Mouse (Mus musculus) liver, adult 2 months (tissue): Measurements from ENCODE around the gene Lrrc74b. TPM values are rescaled to one million over a fixed set of nuclear protein-coding genes. Genes with fewer than 3 reads are reported as not detected.

Experiments used
- DNase-seq: peaks from one replicate; pipeline ENCODE4 v3.0.0-alpha.2; 2011; ENCODE audit warnings: low read depth, low spot score; ENCODE audit errors: extremely low read depth
- H3K27ac ChIP-seq: fragments of 200-500 bp; replicated peaks from 2 replicates; pipeline ENCODE4 v1.5.1; 2012; ENCODE audit warnings: low read depth, mild to moderate bottlenecking, control low read depth, inconsistent platforms, low read length; ENCODE audit not compliant: insufficient read depth
- H3K27me3 ChIP-seq: fragments of 200-500 bp; 2 replicates; pipeline ENCODE4 v1.6.1; 2012; ENCODE audit warnings: mild to moderate bottlenecking, moderate library complexity, low read length, inconsistent platforms; ENCODE audit not compliant: control insufficient read depth, insufficient read depth
- H3K36me3 ChIP-seq: fragments of 200-500 bp; 2 replicates; pipeline ENCODE4 v1.6.1; 2012; ENCODE audit warnings: low read length, inconsistent platforms; ENCODE audit not compliant: control insufficient read depth, insufficient read depth
- H3K4me1 ChIP-seq: fragments of 200-500 bp; 2 replicates; pipeline ENCODE4 v1.6.1; 2011; ENCODE audit warnings: low read length; ENCODE audit not compliant: control insufficient read depth, insufficient read depth
- H3K4me3 ChIP-seq: fragments of 200-500 bp; 2 replicates; pipeline ENCODE4 v1.5.1; 2011; ENCODE audit warnings: low read depth, mild to moderate bottlenecking, control low read depth, low read length, moderate library complexity; ENCODE audit not compliant: insufficient read depth
- H3K79me2 ChIP-seq: fragments of 200-500 bp; 2 replicates; pipeline ENCODE4 v1.6.1; 2012; ENCODE audit warnings: inconsistent platforms, mild to moderate bottlenecking, low read length, moderate library complexity; ENCODE audit not compliant: control insufficient read depth, insufficient read depth
- H3K9ac ChIP-seq: fragments of 200-500 bp; 2 replicates; pipeline ENCODE4 v1.6.1; 2012; ENCODE audit warnings: low read depth, mild to moderate bottlenecking, control low read depth, inconsistent platforms, low read length
- CTCF ChIP-seq: fragments of 200-500 bp; IDR thresholded peaks from 2 replicates; pipeline ENCODE4 v1.5.1; 2011; ENCODE audit warnings: low read depth, low read length, control low read depth
- POLR2A ChIP-seq: fragments of 200-500 bp; IDR thresholded peaks from 2 replicates; pipeline ENCODE4 v1.6.1; 2011; ENCODE audit warnings: low read length, control low read depth; ENCODE audit not compliant: insufficient read depth; ENCODE audit errors: extremely low read depth
- WGBS: fragments of 180-500 bp; shearing (Covaris S2); methylation state at CpG from one replicate; pipeline ENCODE4 v1.1.7; 2018; 5-methylcytosine and 5-hydroxymethylcytosine counted together
- polyA plus RNA-seq: library from polyadenylated mRNA; depleted of rRNA; stranded (reverse); fragments of >200 nt; gene quantifications from 2 replicates; pipeline ENCODE4 v1.2.3, GENCODE M21; 2012
- total RNA-seq: library from RNA; depleted of rRNA; stranded (reverse); fragments of >200 nt; gene quantifications from 2 replicates; pipeline ENCODE4 v1.2.3, GENCODE M21; 2014

Lrrc74b gene
- total and polyA plus RNA-seq, 2 experiments, result not detected

DNA sequence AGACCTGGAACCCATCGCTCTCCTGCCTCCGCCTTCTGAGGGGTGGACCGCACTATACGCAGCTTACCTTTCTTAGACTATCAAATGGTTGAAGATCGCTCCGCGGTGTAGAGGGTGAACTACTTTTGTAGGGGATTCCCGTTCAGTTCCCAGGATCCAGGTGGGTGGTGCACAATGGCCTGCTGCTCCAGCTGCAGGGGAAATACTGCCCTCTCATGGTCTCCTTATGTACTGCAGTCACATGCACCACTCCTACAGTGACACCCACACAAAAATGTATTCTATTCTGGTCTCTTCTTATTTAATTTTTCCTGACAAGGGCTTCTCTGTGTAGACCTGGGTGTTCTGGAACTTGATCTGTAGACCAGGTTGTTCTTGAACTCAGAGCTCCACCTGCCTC lies 22.0 kb upstream of the Lrrc74b start, which contains the start of gene Slc7a4:
Slc7a4 (minus strand) TSS at position 151 of the 400 bp plus-strand sequence.
- no peak within 1 kb of the TSS for H3K4me3 ChIP-seq
- H3K9ac ChIP-seq, result no peak within 1 kb of the TSS
- H3K36me3 ChIP-seq, result no peaks in the 10 kb centered on the region
- WGBS, result 39% methylated on average over 8 of the region's 8 CpGs
- DNase-seq, result peak; percentile 18
- no peaks in the 10 kb centered on the region for H3K79me2 ChIP-seq
- no peaks in the 10 kb centered on the region for H3K27me3 ChIP-seq
- TF ChIP-seq CTCF, result peak; percentile 81
- TF ChIP-seq POLR2A, result no peak
- no peak within 1 kb of the TSS for H3K27ac ChIP-seq
- H3K4me1 ChIP-seq, result no peaks in the 10 kb centered on the region

DNA sequence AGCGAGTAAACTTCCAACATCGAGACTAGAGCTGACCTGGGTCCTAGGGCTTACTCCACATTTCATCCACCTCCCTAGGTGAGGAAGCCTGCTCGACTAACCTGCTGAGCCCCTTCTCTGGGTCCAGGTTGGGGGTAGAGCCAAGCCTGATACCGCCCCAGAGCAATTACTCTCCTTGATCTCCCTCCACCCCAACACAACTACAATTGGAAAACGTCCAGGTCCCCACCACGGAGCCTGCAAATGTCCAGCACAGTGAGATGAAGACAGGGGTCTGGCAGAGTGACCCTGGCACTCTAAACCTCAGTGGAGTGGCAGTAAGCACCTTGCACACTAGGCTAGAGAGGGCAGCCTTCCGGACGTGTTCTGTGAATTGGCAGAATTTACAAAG lies 15.8 kb upstream of the Lrrc74b start:
- no peak for TF ChIP-seq CTCF
- no peak for TF ChIP-seq POLR2A
- Histone ChIP-seq H3K27me3 (no peaks in the 10 kb centered on the region), H3K79me2 (no peaks in the 10 kb centered on the region), H3K4me1 (peaks cover 3% of the 10 kb centered on the region; the same call in 1 of the 2 replicates), H3K9ac (no peak overlapping the region), H3K36me3 (no peaks in the 10 kb centered on the region), H3K27ac (no peak overlapping the region), H3K4me3 (peak overlapping the region; percentile 67; the same call in 1 of the 2 replicates)
- WGBS, result 30% methylated on average over 8 of the region's 8 CpGs
- DNase-seq, result no peak

DNA sequence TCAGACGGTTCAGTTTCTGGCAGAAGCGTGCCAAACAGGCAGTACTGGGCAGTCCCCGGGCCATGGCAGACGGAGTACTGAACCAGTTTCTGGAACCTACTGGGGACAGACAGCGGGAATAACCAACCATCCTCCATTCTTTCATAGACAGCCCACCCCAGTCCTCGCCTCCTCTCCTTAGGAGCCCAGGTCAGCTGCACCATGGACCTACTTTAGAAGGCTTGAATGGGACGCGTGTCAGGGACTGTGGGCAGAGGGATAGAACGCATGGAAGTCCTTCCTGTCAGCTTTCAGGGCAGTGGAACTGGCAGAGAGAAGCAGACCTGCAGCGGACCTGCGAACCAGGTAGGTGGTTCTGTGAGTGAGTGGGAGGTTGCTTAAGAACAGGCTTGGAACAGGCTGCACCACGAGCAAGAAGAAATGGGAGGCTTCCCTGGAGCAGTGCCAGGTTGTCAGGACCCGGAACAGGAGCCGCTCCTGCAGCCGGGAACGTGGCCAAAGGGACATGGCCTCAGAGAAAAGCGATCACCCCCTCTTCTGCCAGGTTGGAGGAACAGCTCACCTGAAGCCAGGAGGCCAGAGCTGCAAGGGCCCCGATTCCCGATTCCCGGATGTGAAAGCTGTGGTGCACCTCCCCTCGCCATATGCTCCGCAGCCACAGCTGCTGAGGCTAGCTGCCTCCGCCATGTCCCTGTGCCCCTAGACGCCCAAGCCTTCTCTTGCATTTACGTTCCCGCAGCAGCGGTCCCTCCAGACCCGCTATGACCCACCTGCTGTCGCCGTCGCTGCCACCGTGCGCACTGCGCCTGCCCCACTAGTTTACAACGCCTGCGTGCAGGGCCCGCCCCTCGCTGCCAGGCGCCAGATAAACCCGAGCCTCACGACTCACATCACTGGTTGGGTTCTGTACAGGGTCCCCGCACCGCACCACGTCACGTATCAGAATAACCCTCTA lies 15.1 kb upstream of the Lrrc74b start:
- Histone ChIP-seq H3K9ac (peak overlapping the region; percentile 51), H3K27ac (no peak overlapping the region), H3K4me1 (peaks cover 3% of the 10 kb centered on the region; the same call in 1 of the 2 replicates), H3K4me3 (peak overlapping the region; percentile 67), H3K36me3 (no peaks in the 10 kb centered on the region), H3K27me3 (no peaks in the 10 kb centered on the region), H3K79me2 (no peaks in the 10 kb centered on the region)
- DNase-seq, result peak; percentile 35
- 14% methylated on average over 45 of the region's 45 CpGs for WGBS
- TF ChIP-seq CTCF, result no peak

DNA sequence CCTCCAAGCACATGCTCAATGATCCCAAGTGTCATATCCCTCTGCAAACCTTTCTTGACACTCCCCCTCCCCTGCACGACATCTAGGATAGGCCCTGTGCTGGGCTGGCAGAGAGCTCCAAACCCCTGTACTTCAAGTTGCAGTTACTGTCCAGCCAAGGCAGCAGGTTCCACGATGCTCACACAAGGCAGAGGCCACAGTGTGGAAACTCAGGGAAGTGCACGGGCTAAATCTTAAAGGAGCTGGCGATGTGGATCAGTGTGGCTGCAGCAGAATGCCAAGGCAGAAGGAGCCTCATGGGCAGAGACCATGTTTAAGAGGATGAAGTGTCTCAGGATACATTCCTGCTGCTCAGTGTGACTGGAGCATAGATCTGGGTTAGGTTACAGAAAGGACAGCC lies 5.1 kb upstream of the Lrrc74b start:
- no peak for TF ChIP-seq POLR2A
- no peak for TF ChIP-seq CTCF
- H3K4me1 ChIP-seq, result no peaks in the 10 kb centered on the region
- H3K27me3 ChIP-seq, result no peaks in the 10 kb centered on the region
- H3K79me2 ChIP-seq, result no peaks in the 10 kb centered on the region
- H3K4me3 ChIP-seq, result no peak overlapping the region
- H3K27ac ChIP-seq, result no peak overlapping the region
- H3K9ac ChIP-seq, result no peak overlapping the region
- no peaks in the 10 kb centered on the region for H3K36me3 ChIP-seq
- no peak for DNase-seq
- 41% methylated on average over 4 of the region's 4 CpGs for WGBS

DNA sequence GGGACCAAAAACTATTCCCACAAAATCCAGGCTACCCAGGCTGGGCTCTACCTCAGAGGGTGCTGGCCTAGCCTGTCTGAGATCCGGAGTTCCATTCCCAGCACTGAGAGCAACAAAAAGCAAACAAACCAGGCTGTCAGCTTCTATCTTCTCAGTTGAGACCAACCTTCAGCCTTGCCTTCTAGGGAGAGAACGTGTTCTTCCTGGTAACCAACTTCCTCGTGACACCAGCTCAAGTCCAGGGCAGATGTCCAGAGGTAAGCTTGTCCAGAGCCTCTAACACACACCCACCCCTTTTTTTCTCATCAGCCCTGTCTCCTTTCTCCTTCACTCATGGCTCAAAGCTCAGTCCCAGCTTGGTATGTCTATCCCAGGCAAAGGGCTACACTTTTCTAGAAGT lies 3.7 kb upstream of the Lrrc74b start:
- Histone ChIP-seq H3K36me3 (no peaks in the 10 kb centered on the region), H3K9ac (no peak overlapping the region), H3K79me2 (no peaks in the 10 kb centered on the region), H3K27ac (no peak overlapping the region), H3K4me3 (no peak overlapping the region), H3K27me3 (no peaks in the 10 kb centered on the region), H3K4me1 (no peaks in the 10 kb centered on the region)
- no peak for DNase-seq
- WGBS, result 38% methylated on average over 3 of the region's 3 CpGs
- TF ChIP-seq POLR2A (no peak), CTCF (no peak)

DNA sequence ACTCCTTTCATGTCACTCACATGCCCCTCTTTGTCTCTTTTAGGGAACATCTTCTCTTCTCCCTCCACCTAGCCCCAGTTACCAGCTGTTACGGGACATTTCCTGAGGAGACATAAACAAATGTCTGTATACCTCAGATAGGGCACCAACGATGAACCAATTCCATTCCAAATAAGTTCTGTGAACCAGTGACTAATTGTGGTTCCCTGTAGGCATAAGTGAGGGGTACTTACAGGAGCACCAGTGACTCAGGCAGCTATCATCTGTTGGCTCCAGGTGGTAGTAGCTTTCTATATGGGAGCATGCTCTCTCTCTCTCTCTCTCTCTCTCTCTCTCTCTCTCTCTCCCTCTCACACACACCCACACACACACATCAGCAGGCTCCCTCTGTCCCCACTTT lies 3.2 kb upstream of the Lrrc74b start:
- no peaks in the 10 kb centered on the region for H3K27me3 ChIP-seq
- H3K4me3 ChIP-seq, result no peak overlapping the region
- no peaks in the 10 kb centered on the region for H3K79me2 ChIP-seq
- no peak overlapping the region for H3K9ac ChIP-seq
- no peaks in the 10 kb centered on the region for H3K4me1 ChIP-seq
- no peak for TF ChIP-seq POLR2A
- no peak for TF ChIP-seq CTCF
- WGBS, result 78% methylated on average over 2 of the region's 2 CpGs
- H3K36me3 ChIP-seq, result no peaks in the 10 kb centered on the region
- no peak overlapping the region for H3K27ac ChIP-seq
- DNase-seq, result no peak
